Mouse (Mus musculus): ENCODE results near the gene Mbnl1.
"Not testable (repeated sequence)": the region's sequence is repeated elsewhere in the genome, so short reads cannot be mapped to it uniquely, and the experiment has no call there.

The Mbnl1 gene

DNA sequence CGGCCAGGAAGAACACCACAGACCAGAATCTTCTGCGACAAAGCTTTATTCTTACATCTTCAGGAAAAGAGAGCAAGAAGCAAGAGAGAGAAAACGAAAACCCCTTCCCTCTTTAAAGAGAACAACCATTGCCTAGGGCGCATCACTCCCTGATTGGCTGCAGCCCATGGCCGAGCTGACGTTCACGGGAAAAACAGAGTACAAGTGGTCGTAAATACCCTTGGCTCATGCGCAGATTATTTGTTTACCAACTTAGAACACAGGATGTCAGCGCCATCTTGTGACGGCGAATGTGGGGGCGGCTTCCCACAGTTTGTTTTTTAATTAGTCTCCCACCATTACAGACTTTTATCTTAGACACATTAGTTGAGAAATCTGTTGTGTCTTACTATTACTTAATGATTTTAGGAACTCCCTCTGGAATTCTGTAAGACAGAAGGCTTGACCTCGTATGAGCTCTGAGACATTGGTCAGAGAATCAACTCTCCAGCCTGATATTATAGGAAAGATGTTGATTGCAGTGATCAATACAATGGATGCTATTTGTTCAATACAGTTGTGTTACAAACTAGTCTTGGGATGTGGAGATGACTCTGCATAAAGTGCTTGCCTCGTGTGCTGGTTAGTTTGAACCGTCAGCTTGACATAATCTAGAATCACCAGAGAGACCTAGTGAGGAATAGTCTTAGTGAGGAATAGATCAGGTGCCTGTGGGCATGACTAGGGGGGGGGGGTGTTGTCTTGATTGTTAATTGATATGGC lies 22.3 kb downstream of the Mbnl1 start:
- DNase-seq, result not testable (repeated sequence)

DNA sequence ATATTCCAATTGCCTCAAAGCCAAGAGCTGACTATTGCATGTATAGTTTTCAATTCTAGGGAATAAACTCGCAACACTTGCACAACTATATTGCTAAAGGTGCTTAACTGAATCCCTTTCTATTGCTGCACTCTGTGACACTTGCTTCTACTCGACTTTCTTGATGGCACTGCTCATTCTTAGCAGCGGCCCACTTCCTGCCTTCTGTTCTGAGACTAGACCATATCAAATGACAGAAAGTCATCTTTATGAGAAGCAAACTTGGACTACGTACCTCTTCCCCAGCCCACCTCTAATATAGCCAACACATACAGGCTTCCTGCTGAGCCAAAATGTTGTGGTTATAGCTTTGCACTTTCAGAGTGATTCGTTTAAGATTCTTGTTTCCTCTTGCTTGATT lies 23.6 kb downstream of the Mbnl1 start:
- DNase-seq, result no peak

DNA sequence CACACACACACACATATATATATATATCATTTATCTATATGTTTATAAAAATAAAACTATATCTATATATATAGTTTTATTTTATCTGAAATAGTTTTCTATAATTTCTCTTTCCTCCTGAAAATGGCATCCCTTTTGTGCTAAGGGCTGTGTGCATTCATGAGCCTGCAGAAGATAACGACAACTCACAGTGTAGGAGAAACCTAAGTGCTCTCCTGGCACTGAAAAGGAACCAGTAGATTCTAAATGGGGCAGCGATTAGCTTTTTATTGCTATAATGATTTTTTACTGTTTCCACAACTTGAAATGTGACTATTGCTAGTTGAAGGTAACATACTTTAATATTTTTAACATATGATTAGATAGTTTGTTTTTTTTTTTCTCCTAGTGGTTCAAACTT lies 25.5 kb downstream of the Mbnl1 start:
- DNase-seq, result no peak

- DNase-seq, result no peak
Observed at GRCm38 (mm10) chr3:60498646-60499045, 26.0 kb downstream of the Mbnl1 start.

DNA sequence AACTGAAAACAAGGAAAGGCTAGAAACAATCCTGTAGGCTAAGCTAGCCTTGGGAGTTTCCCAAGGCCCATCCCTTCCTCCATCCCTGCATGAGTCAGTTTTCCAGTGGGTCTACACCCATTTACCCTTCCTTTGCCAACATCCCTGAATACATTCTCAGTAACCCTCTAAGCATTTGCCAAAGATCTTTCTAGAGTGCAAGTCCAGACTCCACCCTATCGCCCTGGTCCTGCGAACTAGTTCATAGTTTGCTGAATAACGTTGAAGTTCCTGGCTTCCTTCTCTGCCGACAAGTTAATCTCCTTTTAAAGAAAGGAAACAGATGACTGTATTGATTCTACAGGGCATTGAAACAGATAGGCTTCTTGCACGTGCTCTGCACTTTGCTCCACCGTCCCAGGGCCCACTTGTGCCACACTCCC lies 26.5 kb downstream of the Mbnl1 start:
- DNase-seq, result no peak

DNA sequence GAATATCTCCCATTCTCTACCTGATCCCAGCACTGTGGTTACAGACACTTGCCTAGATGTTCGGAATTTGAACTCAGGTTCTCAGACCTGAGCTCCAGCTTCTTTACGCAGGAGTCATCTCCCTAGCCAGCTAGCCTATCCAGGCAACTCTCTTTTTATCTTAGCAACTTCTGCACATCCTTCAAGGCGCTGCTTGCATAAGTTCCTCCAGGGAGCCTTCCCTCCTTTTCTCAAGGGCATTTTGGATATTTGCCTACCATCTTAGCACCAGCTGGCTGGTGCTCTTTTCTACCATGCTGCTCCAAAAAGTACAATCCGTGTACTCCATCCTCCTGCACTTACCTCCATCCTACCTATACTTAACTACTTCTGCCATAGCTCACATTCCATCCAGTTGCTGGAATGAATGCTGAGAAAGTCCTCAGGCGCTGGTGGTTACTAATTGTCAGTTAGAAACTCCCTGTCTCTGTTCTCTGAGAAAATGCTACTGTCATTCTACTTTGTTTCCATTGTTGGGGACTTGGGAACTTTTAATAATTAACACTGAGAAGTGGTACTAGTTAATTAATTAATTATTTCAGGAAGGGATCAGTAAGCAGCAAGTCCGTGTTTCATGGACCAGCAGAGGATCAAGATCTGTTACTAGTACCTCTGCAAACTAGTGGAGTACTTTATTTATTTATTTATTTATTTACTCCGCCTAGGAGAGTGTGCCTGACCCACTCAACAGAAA lies 27.3 kb downstream of the Mbnl1 start:
- DNase-seq, result no peak

DNA sequence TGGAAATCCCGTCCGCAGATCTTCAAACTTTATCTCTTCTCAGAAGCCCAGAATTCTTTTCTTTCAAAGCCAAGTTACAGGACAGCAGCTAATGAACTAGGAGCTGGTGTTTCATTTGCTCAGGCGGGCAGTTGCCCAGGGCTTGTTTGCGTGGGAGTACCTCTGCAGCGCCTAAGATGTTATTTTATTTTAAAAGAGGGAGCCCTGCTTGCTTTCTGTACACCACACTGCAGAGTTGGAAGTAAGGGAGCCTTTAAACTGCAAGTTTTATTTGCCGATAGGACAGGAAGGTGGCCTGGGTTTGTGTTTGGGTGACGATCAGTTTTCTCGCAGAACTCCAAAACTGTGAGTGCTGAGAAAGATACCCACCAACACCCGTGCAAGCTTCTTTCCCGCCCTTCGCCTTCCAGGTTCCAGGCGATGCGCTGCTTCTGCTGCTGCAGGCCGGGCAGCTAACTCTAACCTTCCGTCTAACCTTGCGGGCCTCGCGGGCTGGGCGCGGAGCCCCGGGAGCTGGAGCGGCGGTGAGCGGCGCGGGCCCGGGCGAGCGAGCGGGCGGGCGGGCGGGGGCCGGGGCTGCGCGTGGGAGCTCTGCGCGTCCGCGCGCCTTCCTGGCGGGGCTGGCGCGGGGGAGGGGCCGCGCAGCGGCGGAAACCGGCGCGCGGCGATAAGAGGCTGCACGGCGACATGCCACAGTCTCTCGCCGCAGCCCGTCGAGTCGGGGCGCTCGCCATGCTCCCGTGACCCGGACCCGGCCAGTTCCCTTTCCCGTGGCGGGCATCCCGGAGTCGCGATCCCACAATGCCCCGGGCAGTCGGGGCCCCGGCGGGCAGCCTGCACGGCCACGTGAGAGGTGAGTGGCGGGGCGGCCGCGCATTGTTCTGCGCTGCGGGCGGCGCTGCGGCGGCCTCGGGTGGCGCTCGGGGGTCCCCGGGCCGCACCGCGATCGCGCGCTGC lies 28.2 kb downstream of the Mbnl1 start:
- peak; percentile 90 for DNase-seq

DNA sequence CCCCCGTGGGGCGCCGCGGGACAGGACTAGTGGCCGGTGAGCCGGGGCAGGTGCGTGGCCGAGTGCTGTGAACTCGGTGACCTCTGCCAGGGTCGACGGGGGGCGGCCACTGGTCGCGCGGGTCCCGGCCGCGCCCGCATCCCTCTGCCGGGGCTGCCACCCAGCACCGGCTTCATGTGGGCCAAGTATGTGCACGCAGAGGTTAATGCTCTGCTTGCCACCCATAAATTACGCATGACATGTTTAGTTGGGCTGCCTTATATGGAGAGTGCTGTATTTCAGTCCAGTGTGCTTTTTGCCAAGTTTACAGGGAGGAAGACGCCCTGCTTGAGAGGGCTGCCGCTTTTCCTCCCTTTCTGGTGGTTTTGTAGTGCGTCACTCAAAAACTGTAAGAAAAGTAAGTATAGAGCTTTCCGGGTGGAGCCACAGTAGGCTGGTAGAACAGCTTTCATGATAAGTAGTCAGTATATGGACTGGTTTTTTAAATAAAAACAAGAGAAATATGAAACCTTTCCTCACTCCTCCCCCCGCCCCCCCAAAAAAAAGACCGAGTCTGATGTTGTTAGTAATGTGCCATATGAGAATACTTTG lies 29.0 kb downstream of the Mbnl1 start:
- DNase-seq, result peak; percentile 83

GRCm38 (mm10) chr3:60502155-60502987 lies 29.7 kb downstream of the Mbnl1 start:
- no peak for DNase-seq

DNA sequence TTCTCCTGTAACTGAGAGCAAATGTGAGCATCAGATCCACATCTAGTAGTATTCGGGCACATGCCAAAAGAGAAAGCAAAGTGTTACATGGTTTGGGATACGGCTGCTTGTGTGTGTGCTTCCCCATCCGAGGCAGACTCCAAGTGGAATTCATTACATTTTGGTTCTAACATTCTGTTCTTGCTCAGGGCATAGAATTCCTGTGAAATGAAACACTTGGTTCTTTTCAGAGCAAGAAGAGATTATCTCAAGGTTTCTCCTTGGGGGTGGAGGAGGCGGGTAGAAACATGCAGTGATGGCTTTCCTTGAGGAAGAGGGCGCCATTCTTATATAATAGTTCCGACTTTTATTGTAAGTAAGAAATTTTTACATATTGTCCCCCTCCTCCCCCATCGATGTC lies 30.6 kb downstream of the Mbnl1 start:
- no peak for DNase-seq

DNA sequence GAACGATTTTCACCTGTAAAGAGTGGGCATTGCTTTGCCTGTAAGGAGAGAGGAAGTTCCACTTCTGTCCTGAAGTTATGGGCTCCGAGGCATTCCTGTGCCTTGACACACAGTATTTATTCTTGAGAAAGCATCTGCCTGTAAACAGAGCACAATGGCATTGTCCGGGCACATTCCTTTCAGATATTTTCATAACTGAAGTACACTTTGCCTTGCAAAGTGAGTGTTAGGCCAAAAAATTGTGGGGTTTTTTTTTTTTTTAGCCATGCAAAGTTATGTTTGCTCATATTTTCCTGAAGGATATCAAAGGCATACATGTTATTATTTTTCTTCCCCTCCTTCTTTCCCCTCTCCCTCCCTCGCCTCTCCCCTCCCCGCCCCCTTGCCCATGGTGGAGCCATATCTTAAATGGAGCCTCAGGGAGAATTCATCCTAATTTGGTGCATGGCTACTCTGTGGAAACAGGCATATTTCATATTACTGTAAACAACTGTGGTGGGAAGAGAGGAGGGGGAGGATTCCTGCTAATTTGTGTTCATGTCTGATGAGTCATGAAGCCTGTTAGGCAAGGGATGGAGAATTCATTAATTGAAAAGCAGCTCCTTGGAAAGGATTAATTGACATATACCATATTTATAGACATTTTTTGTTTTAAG lies 32.3 kb downstream of the Mbnl1 start:
- DNase-seq, result no peak

GRCm38 (mm10) chr3:60506821-60507220 lies 34.2 kb downstream of the Mbnl1 start:
- DNase-seq, result no peak

DNA sequence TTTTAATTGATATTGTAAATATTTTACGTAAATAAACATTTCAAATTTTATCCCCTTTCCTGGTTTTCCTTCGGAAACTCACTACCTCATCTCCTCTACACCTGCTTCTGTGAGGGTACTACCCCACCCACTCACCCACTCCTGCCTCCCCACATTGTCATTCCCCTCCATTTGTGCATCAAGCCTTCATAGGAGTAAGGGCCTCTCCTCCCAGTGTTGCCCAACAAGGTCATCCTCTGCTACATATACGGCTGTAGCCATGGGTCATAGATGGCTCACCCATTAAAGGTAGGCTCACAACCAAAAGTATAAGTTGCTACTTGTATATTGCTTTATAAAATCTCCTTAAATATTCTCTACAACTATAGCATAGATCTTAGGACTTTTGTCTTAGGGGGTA lies 34.9 kb downstream of the Mbnl1 start:
- DNase-seq, result no peak

DNA sequence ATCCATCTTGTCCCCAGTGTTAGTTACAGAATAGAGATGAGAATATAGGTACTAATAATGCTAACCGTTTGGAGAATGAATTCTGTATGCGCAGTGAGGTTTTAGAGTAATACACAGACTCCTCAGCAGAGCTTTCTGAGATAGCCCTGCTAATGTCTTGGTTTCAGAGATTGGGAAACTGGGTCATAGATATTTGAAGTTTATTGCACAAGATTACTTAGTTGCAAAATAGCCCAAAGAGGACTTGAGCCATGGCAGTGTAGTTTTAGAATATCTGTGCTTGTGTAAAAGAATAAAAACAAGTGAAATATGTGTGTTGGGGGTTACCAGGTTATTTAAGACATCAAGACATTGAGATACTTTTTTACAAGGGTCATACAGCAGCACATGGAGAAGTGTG lies 35.3 kb downstream of the Mbnl1 start:
- no peak for DNase-seq

- DNase-seq, result no peak
Observed at GRCm38 (mm10) chr3:60511197-60511596, 38.6 kb downstream of the Mbnl1 start.

DNA sequence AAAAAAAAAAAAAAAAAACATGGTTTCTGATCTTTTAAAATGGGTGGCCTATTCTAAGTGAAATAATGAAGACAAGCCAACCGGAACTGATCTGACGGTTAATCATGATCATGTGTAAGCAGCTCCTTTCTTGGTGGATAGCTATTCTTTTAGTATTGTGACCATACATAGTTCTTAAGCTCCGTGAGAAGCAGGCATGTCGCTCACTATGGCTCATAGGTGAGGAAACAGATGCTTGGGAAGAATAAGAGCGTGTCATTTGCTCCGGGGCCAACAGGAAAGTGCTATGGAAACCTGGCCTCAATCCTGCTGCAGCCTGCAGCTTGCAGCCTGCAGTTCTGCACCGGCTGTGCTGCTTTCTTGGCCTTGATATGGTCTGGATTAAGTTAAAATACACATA lies 40.7 kb downstream of the Mbnl1 start:
- DNase-seq, result peak; percentile 61

DNA sequence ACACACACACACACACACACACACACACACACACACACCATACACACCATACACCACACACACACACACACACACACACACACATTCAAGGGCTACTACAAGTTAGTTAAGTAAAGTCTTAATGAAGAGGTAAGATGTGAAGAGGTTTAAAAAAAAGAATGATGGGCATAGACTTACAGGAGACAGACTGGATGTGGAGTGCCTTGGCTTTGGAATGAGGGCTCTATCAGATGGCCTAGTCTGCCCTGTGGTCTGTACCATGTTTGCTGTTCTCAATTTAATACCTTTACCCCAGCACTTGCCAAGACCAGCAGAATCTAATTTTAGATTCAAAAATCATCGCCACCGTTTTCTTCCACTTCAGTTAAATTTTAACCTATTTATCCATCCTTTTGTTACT lies 41.1 kb downstream of the Mbnl1 start:
- DNase-seq, result no peak

DNA sequence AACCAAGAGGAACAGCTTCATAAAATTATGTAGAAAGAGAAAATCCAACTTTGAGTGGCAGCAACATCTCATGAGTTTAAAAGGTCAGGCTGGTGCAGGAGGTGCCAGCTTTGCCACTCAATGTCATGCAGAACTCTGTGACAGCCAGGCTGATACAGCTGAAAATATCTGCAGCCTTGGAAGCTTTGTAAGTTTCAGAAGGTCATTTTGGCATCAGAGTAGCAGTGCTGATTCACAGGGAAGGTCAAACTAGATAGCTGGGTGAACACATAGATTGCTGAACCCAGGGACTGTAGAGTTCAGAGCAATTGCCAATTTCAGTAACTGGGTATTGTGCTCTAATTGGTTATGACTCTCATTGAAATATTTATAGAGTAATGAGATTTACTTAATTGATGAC lies 42.8 kb downstream of the Mbnl1 start:
- no peak for DNase-seq

- peak; percentile 57 for DNase-seq
Observed at GRCm38 (mm10) chr3:60516054-60516674, 43.5 kb downstream of the Mbnl1 start.

- no peak for DNase-seq
Observed at GRCm38 (mm10) chr3:60517234-60517787, 44.7 kb downstream of the Mbnl1 start.

DNA sequence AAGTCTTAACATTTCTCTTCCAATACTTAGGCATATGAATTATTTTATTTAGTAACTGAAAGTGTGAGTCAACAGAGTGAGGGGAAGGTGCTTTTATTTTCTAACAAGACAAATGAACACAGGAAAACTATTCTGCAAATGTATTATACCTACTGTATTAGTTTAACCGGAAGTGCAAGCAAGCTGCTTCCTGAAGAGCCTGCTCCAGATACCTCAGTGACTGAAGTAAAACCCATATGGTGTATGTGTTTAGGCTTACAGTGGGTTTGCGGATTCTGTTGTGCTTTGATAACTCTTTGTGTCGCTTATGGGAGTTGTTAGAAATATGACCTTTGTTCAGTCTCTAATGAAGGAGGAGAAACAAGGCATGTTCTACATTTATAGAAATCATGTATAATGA lies 46.7 kb downstream of the Mbnl1 start:
- no peak for DNase-seq
